Mouse (Mus musculus): Measurements from ENCODE around the gene Nckap5.

Nckap5 gene

DNA sequence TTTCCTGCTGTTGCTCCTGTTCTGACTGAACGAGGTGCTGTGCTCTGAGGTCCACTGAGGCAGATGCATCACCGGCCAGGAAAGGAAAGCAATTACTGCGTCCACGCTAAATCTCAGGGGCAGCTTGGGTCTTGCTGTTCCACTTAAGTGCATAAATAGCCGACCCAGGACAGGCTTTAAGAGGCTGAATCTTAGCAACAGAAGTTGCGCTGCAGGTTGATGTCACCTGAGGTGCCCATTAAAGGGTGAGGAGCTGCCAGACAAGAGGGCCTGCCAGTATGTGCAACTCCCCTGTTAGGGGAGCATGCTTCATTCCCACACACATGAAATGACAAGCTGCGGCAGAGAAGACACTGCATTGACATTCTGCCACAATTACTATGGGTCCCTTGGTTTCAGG, 282.6 kb downstream of the Nckap5 start:
- DNase-seq: no peak

DNA sequence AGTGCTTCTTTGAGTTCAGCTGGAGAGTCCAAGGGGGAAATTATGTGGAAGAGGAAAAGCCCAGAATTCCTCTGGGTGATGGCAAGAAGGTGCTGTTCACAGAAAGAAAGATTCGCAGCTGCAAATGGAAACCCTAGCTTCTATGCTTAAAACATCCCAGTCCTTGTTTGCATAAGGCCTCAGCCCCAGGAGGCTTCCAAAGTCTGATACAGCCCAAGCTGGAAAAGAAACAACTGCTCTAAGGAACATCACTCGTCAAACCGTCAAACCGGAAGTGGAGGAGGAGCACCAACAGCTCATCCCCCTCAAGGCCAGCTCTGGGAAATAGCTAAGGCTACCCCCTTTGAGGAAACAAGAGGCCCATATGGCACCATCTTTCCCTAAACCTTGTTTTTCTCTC, 286.1 kb downstream of the Nckap5 start:
- DNase-seq: no peak

GRCm38 (mm10) chr1:126537223-126537757, 293.3 kb downstream of the Nckap5 start:
- no peak for DNase-seq

DNA sequence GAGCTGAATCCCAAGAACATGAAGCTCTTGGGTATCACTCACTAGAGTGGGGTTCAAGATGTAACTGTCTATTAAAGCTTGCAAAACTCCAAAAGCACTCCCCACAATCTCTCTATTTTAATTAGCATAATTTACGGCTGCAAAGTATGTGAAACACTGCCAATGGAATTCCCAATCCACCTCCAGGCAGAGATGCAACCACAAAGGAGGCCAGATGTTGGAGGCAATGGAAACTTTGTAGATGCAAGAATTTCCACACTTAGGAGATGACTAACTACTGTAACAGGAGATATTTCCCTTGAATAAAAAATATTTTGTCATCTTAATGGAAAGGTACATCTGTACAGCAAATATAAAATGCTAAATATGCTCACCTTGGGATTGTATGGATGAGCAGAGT, 295.1 kb downstream of the Nckap5 start:
- DNase-seq: no peak

DNA sequence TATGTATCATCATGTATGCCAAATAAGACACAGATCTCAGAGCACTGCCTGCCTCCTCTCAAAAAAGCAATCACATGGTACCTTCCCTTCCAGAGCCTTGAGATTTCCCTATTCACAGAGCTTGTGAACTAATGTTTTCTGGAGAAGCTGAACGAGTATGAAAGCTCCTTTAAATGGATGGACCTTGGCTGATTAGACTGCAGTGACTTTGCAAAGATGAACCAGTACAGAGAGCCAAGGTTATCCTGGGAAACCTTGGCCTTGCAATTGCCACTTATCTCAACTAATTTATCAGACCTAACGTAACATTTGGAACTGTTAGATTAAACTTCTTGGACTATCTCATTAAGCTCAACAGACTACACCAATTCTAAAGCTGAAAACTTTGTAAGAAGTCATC, 296.6 kb downstream of the Nckap5 start:
- no peak for DNase-seq

DNA sequence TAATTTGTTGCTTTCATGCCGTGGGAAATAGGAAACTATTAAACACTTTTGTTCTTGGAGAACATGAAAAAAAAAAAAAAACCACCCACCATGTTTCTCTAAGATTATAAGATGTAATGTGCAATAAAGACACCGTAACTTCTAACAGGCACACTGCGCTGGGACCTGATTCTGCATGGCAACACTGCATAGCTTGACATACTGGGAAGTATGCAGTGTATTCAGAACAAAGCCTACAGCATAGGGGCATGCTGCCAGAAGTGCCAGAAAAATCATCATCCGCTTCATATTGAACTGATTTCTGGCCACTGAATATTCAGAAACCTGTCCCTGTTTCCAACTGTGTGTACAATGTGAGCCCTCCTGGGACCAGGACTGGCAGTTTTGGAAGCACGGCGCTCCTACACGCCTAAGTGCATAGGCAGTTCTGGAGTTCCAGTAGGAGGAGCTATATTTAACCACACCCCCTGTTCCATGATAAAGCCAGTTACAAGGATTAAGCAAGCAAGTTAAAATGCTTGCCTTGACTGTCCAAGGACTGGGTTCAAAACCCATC, 302.5 kb downstream of the Nckap5 start:
- DNase-seq: no peak

DNA sequence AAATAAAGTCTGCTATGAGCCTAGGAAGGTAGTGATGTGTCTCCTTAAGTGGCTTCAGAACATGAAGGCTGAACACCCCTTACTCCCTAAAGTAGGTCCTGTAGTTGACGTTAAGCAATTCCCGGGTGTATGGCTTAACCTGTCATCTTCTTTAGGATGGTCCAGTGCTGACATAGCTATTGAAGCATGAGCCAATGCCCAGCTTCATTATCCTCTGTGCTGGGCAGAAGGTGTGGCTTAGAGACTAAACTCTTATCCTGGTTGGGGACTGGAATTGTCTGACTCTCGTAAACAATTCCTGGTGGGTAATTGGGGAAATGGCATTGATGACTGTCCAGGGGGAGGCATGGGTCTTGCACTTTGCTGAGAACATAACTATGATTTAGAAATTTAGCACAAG, 312.5 kb downstream of the Nckap5 start:
- no peak for DNase-seq

DNA sequence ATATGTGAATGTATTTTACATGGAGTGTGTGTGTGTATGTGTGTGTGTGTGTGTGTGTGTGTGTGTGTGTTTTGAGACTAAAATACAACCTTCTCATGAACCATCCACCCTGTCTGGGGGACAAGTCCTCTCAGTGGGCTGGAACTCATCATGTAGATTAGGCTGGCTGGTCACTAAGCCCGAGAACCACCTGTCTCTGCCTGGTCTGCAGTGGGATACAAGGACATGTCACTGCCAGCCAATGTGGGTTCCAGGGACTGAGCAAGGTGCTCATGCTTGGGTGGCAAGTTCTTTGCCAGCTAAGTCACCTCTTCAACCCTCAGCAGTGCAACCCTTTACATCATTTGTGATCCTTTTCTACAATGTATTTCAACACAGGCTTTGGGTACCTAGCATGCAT, 313.2 kb downstream of the Nckap5 start:
- DNase-seq: no peak

DNA sequence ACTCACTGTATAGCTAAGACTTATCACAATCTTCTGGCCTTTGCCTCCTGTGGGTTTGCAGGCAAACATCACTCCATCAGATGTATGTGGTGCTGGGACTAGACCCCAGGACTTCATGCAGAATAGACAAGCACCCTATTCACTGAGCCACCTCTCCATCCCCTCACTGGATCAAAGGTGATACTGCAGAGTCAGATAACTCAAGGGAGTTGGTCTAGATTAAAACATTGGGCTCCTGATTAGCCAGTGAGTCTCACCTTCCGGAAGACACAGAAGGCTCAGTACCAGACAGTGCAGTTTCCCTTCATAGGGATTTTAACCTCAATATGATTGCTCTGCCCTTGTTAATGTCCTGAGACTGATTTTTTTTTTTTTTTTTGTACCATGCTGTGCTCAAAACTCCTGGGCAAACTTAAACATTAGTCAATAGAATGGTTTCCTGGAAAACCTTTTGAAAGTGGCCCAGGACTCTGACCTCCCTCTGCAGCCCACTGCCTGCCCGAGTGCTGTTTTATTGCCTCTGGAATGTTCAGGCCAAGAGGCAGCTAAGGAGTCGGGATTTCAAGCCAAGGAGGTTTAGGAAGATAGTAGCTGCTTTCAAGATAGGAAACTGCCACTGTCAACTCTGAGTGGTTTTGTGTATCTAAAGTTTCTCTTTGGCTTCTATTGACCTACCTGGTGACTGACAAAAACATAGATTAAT, 315.4 kb downstream of the Nckap5 start:
- DNase-seq: peak; percentile 12 to 20

DNA sequence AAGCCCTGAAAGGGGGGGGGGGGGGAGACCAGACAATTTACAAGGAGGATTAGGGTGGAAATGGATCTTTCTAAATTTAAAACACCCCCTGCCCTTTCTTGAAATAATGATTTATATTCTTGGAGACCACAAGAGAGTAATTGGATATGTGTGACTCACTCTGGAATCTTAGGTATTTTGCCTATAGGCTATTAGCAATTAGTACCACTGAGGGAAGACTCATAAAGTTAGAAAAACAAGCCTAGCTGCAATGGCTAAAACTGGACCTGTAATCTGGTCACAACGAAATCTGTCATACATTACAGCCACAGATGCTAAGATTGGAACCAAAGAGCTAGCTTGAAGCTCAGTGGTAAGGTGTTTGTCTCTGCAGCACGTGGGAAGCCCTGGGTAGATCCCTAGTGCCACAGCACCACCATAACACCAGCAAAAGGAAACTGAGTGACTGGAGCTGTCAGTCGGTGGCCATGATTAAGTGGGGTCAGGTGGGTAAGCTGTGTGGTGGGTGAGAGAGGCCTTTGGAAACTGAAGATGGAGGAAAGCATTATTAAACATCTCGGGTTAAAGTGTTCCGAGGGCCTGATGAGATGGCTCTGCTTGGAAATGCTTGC, 318.7 kb downstream of the Nckap5 start:
- DNase-seq: no peak

- no peak for DNase-seq
Observed at GRCm38 (mm10) chr1:126504717-126505116, 325.9 kb downstream of the Nckap5 start.

DNA sequence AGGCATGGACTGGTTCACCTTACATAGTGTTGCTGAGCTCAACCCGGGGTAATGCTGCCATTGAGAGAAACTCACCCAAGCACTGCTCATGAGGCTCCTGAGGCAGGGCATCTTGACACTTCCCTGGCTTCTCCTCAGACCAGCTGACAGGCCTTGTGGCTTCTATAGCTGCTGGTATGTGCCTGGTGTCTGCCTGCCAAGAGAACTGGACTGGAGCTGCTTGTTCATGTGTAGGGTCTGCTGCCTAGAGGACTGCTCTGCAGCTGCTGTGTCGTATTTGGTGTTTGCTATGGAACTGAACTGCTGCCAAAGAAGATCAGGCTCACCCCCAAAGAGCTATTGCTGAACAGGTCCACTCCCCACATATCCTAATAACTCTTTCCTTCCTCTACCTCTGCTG, 327.9 kb downstream of the Nckap5 start:
- no peak for DNase-seq

GRCm38 (mm10) chr1:126496722-126497121, 333.9 kb downstream of the Nckap5 start:
- DNase-seq: no peak

DNA sequence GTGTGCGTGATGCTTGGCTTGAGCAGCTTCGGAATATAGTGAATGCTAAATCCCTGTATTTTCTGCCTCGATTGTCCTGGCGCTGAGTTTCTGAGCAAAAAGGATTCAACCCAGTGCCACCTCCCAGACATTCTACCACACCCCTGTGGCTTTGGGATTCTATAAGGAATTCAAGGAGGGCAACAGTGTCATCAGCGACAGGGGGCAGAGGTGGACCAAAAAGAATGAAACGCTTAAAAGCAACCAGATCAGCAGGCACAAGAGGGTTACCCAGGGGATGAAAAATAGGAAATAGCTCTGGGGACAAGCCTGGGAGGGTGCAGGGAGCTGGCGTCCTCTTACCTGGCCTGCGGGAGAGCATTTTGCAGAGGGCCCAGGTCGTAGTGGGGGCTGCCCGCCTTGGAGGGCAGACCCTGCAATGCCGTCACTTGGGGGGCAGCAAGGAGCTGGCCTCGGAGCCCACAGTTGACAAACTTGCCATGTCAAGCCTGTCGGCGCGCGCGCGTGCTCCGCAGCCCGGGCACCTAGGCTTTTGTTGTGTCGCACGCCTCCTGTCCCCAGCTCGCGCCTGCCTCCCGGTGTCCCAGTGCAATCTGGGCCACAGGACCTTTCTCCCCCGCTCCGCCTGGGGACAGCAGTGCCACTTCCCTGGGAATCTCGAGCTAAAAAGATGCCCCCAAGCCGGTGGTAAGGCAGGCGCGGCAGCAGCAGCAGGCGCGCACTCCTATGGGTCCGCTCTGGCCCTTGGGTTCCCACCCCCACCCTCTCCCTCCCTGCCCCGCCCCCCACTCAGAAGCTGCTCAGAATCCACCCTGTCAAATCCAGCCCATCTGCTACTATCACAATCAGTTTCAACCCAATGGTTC, 338.2 kb downstream of the Nckap5 start:
- peak; percentile 11 to 44 for DNase-seq

DNA sequence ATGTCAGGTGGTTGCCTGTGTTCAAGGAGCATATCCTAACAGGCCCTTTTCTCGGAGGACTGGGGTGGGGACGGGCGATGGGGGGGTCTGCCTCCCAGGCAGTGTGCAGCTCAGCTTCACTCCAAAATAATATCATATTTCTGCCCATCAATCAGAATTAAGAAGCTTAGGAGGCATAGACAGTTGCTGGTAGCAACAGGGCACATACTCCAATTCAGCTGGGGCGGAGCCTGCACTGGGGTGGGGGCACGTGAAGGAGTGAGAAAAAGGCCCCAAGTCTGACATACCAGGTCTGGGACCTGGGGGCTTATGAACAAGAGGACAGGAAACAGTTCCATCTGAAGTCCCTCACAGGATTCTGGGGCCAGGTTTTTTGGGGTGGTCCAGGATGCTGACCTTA, 339.2 kb downstream of the Nckap5 start:
- DNase-seq: no peak

DNA sequence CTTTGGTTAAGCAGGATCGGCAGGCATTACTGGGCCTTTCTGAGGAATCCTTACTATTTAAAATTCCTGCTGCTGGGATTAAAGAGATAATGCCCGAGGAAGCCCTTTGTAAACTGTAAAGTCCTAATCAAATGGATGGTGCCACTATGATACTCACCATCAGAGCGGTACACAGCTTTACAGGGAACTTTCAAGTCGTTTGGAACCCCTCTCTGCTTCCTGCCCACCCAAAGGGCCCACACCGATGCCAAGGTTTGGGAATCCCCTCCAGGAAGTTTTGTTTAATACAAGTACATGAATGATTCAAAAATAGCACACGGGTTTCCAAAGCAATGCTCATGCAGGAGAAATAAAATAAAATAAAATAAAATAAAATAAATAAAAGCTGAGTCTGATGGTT, 340.3 kb downstream of the Nckap5 start:
- DNase-seq: no peak

DNA sequence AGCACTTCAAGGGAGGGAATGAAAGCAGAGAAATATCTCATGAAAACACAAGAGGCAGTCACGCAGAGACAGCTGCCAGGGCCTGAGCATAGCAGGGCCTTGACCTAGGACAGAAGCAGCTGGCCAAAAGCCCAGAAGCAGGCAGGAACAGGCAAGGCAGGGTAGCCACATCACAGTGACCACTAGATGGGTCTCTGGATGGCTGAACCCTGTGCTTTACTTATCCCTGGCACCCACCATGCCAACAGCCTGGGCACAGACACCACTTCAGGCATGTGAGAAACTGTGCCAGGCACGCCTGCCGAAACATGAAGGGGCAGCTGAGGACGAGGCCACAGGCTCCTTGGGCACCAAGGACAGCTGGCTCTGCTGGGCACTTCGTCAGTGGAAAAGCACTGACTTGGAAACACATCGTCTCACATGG, 345.9 kb downstream of the Nckap5 start:
- DNase-seq: peak; percentile 63 to 77

DNA sequence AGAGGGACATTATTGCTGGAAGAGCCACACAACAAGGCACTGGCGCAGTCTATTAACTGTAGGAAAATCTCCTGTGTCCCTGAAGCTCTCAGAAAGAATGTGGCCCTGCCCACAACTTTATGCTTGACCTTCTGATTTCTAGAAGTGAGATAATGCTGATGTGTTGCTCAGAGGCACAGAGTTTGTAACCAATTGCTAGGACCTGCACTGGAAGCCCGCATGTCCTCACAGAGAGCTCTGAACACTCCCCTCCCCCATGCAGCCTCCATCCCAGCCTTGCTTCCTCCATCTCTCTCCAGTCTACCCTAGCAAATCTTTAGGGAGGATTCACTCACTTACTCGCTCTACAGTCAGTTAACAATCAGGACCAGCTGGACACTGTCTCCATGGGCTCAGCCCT, 346.9 kb downstream of the Nckap5 start:
- no peak for DNase-seq

DNA sequence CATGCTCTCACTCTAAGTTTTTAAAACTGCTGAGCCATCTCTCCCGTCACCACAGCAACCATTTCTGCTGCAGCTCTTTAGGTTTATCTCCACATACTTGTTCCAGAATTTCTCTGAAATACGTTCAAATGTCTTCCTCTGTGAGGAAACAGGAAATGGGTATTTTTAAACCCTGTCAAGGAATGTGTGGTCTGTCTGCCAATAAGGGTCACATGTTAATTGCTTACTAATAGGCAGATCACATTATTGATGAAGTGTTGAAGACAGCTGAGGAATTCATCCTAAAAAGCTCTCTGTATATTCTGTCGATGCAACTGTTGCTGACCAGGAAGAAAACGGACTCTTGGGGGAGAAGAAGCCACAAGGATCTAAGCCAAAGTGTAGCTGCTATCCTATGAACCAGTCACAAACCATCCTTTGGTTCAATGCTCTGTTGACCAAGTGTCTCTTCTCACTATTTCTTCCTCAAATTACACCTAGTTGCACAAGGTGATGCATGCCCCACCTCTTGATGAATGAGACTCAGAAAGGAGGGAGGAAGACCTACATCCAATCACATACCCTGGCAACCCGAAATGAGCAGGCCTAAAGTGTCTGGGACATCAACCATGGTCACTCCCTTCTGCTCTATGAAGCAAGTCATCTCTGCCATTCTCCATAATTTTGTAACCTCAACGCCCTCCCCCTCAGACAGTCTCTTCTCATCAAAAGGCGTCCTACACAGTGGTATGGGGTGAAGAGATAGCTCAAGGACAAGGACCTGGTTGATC, 349.0 kb downstream of the Nckap5 start:
- no peak for DNase-seq

- no peak for DNase-seq
Observed at GRCm38 (mm10) chr1:126473044-126473443, 357.6 kb downstream of the Nckap5 start.

- DNase-seq: no peak
Observed at GRCm38 (mm10) chr1:126471419-126471818, 359.2 kb downstream of the Nckap5 start.

DNA sequence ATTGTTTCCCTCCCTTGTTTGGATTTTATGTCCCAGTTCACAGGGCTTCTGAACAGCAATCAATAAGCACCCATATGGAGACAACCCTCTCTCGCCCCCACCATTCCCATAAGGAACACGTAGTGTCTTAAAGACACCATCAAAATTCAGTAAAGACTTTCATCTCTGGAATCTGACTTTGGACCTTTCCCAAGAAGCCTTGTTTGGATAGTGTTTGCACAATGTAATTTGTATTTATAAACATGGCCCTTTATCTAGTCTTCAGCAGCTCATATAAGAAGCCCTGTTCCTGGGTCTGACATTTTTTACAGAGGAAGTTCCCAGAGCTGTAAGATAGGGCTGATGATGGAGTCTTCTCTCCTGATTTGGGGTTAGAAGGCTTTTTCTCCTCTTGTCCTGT, 359.7 kb downstream of the Nckap5 start:
- DNase-seq: no peak

Measured in kidney, postnatal 36 days (tissue).